Mouse (Mus musculus) embryonic facial prominence, embryonic 13.5 days (tissue): ENCODE data around the gene Slc35d2. TPM values are rescaled to one million over a fixed set of nuclear protein-coding genes. Genes with fewer than 3 reads are reported as not detected.

Experiments
- ATAC-seq: fragments of 200-750 bp; cut with Nextera tagmentation; 2 replicates; pipeline ENCODE4 v1.8.0; 2017; ENCODE audit warnings: low read depth; ENCODE audit not compliant: insufficient number of reproducible peaks, insufficient read depth, low FRiP score, low TSS enrichment
- H3K27ac ChIP-seq: fragments of 300-500 bp; sonication (generic); 2 replicates; pipeline ENCODE4 v1.5.1; 2015; ENCODE audit warnings: moderate library complexity, mild to moderate bottlenecking, inconsistent platforms
- H3K27me3 ChIP-seq: fragments of 300-500 bp; sonication (generic); 2 replicates; pipeline ENCODE4 v1.6.1; 2015; ENCODE audit warnings: mild to moderate bottlenecking, inconsistent platforms
- H3K36me3 ChIP-seq: fragments of 300-500 bp; sonication (generic); 2 replicates; pipeline ENCODE4 v1.6.1; 2015; ENCODE audit warnings: mild to moderate bottlenecking, inconsistent platforms
- H3K4me1 ChIP-seq: fragments of 300-500 bp; sonication (generic); 2 replicates; pipeline ENCODE4 v1.6.1; 2015; ENCODE audit warnings: inconsistent platforms
- H3K4me2 ChIP-seq: fragments of 300-500 bp; sonication (generic); 2 replicates; pipeline ENCODE4 v1.6.1; 2015; ENCODE audit warnings: moderate library complexity, mild to moderate bottlenecking, inconsistent platforms
- H3K4me3 ChIP-seq: fragments of 300-500 bp; sonication (generic); 2 replicates; pipeline ENCODE4 v1.5.1; 2015; ENCODE audit warnings: mild to moderate bottlenecking, inconsistent platforms
- H3K9ac ChIP-seq: fragments of 300-500 bp; sonication (generic); 2 replicates; pipeline ENCODE4 v1.6.1; 2015; ENCODE audit warnings: mild to moderate bottlenecking, inconsistent platforms
- H3K9me3 ChIP-seq: fragments of 300-500 bp; sonication (generic); 2 replicates; pipeline ENCODE4 v1.6.1; 2016; ENCODE audit warnings: inconsistent platforms
- WGBS: fragments of 180-500 bp; shearing (Covaris S2); methylation state at CpG from one replicate; pipeline ENCODE4 v1.1.7; 2015; ENCODE audit warnings: mixed read lengths; 5-methylcytosine and 5-hydroxymethylcytosine counted together
- polyA plus RNA-seq: library from polyadenylated mRNA; unstranded; fragments of >200 nt; fragmentation: Nextera tagmentation; extraction: Ambion mirVana; gene quantifications from 2 replicates; pipeline ENCODE4 v1.2.1, GENCODE M21; 2015

The Slc35d2 gene
- polyA plus RNA-seq, 1 experiment from 2014 or later: 3.4 TPM

- Histone ChIP-seq H3K4me1 (no peaks in the 10 kb centered on the region), H3K4me2 (no peak overlapping the region), H3K9me3 (peaks cover 10% of the 10 kb centered on the region), H3K9ac (no peak overlapping the region), H3K27me3 (no peaks in the 10 kb centered on the region), H3K36me3 (no peaks in the 10 kb centered on the region), H3K27ac (no peak overlapping the region), H3K4me3 (no peak overlapping the region)
- no peak for ATAC-seq
- WGBS: 86% methylated on average over 2 of the region's 2 CpGs
These were observed 80.7 kb downstream of the Slc35d2 start for GRCm38 (mm10) chr13:64048467-64048866.

Other genes with a start within 250 kb of the Slc35d2 start
- gene Hsd17b3, start 40.1 kb downstream of the Slc35d2 start, polyA plus RNA-seq: not detected in 2 replicates
- gene Zfp367, start 23.8 kb upstream of the Slc35d2 start, polyA plus RNA-seq: 15.6 and 18.7 TPM in 2 replicates
- 25.2 and 25.5 TPM in 2 replicates for gene Habp4, start 32.5 kb upstream of the Slc35d2 start, polyA plus RNA-seq
- gene Cdc14b, start 145.9 kb upstream of the Slc35d2 start, polyA plus RNA-seq: 20.7 and 26.1 TPM in 2 replicates
- gene Aaed1, start 183.3 kb upstream of the Slc35d2 start, polyA plus RNA-seq: 33.9 and 36.0 TPM in 2 replicates
- 174 and 193 TPM in 2 replicates for gene Ctsl, start 241.5 kb upstream of the Slc35d2 start, polyA plus RNA-seq